In the genomic region with DNA sequence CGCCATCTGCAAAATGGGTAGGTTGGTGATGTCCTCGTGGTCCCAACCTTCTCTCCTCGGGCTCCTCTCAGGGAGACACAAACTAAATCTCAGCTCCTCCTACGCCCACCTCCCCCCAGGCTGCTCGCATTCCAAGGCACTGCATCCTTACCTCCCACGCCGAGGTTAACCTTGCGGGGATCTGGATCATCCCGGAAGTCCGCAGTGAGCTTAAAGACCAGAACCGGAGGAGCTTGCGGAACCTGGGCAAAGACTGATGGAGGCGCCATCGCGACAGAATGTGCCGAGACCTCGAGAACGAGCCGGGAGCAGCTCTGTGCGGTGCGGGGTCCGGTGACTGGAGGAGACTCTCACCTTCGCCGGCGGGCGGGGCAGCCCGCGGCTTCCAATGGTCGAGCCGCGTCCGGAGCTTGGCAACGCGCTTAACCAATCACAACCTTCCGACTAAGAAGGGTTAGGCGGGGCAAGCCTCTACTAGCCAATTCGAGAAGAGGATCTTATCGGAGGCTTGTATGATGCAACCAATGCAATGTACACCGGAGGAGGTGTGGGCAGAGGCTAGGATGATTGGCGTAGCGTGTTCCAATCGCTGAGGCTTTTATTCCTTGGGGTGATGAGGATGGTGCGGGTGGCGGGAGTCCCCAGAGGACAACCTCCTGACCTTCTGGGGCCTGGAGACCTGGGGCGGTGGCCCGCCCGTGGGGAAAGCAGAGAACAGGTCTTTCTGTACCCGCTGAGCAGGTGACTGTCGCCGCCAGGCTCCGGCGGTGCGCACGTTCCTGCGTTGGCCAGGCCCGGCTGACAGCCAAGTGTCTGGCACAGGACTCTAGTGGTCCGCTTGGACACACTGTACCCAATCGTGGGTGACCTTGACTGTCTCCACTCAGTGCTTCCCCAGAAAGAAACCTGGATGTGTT, we compare ENCODE assay signal across 8 mouse cellular contexts. TPM values are rescaled to one million over a fixed set of nuclear protein-coding genes. Genes with fewer than 3 reads are reported as not detected.
DNase-seq lines count a peak whose midpoint lies in the region; ATAC-seq lines count a peak whose summit lies in the region.

Gene Got1 (minus strand): TSS at position 419 of the 917 bp plus-strand sequence.

- peak; percentile 97 for ATAC-seq in inflammation-experienced regulatory T-cells, adult 6 months
- peak; percentile 98 for ATAC-seq in megakaryocyte-erythroid progenitor cell, adult 5-6 weeks (replicated peaks; ENCODE audit: low FRiP score, low TSS enrichment, poor library complexity, severe bottlenecking)

- DNase-seq in adrenal gland, adult (ENCODE audit: inconsistent age in 2 of 2, low spot score in 1 of 2), result peak; percentile 96 to 97
- peak; percentile 99 for DNase-seq in embryo, embryonic 10.5 days (ENCODE audit: low spot score)
- DNase-seq in gastrocnemius, postnatal 14 days, result peak; percentile 93
- peak; percentile 96 to 97 for DNase-seq in left cerebral cortex, postnatal 10 days (ENCODE audit: extremely low spot score in 1 of 2, low spot score in 2 of 2)
- DNase-seq in right cerebral cortex, postnatal 25 days, result peak; percentile 96
- DNase-seq in urinary bladder, postnatal 4 days (ENCODE audit: low spot score in 2 of 2), result peak; percentile 93

- intact Hi-C loops in gastrocnemius, postnatal 14 days (cut with DNase I; ENCODE audit: low total_unique reads), result no loop called here
- intact Hi-C loops in left cerebral cortex, postnatal 10 days (cut with DNase I), result no loop called here

RNA-seq across cellular contexts. Expression of gene Got1, which starts in this region (rescaled TPM):
- total RNA-seq in gastrocnemius, postnatal 14 days (2021), result 100 to 1,000 TPM; 223 to 303 TPM
- polyA plus RNA-seq in inflammation-experienced regulatory T-cells, adult 6 months (2017; shearing (Covaris generic)), result 10 to 100 TPM; 33.0 to 47.8 (median 40.0) TPM
- total RNA-seq in left cerebral cortex, postnatal 10 days (2021), result 100 to 1,000 TPM; 213 to 228 TPM
- 24.4 and 26.2 TPM in 2 replicates for total RNA-seq in megakaryocyte-erythroid progenitor cell, adult 5-6 weeks (2014; fragmentation: Nextera tagmentation)
- 15.8 and 18.5 TPM in 2 replicates for total RNA-seq in megakaryocyte-erythroid progenitor cell, adult 5-6 weeks (2017)

Comparison
In these comparisons a context has a peak if more than half of its experiments do, and no peak if none do; other contexts are left out.
1. Peak in every context shown above with its lines: DNase-seq and ATAC-seq.
2. RNA of gene Got1 (total RNA-seq): 223 to 303 TPM in gastrocnemius, postnatal 14 days and 213 to 228 TPM in left cerebral cortex, postnatal 10 days; 15.8 to 26.2 TPM in megakaryocyte-erythroid progenitor cell, adult 5-6 weeks; every median in the first group is over 4 times any median in the second.